Mouse (Mus musculus) liver, postnatal 0 days (tissue): ENCODE measurements around the gene N4bp2.

Experiments used
- CTCF ChIP-seq: sonication (generic); IDR thresholded peaks from 2 replicates; pipeline ENCODE4 v1.5.1; 2016; ENCODE audit warnings: antibody characterized with exemption, low read depth
- EP300 ChIP-seq: IDR thresholded peaks from 2 replicates; pipeline ENCODE4 v1.6.1; 2016; ENCODE audit warnings: antibody characterized with exemption, low read depth, mild to moderate bottlenecking

DNA sequence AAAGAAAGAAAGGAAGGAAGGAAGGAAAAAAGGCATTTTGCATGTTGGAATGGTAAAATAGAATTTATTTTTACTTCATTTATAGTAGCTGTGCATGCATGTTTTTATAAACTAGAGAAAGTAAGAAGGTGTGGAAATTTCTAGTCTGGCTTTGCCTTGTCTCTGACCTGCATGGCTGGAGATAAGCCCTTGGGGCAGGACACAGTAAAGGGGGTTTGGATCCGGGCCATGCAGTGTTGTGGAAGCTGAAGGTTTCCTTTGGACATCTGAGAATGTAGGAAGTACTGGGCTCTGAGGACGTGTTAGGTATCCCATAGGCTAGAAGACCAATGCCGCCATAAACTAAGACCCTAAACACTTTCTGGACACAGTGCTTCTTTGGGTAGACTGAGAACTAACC is 105.1 kb downstream of the N4bp2 start:
- TF ChIP-seq CTCF (no peak), EP300 (no peak)
